ENCODE assay signal across 8 mouse cellular contexts in genomic region chr3:36521073-36522060, GRCm38 (mm10). TPM values are rescaled to one million over a fixed set of nuclear protein-coding genes. Genes with fewer than 3 reads are reported as not detected.
A peak's percentile ranks its signal among the peaks of the same experiment; 100 is the strongest.
DNase-seq lines count a peak whose midpoint lies in the region; ATAC-seq and TF ChIP-seq lines count a peak whose summit lies in the region.

TSS of gene Gm11549 (minus strand) at chr3:36521813.

- peaks cover 20% of the 10 kb centered on the region for H3K4me1 ChIP-seq in forebrain, embryonic 10.5 days
- peaks cover 8% of the 10 kb centered on the region for H3K4me1 ChIP-seq in hindbrain, embryonic 15.5 days (replicated peaks)
- H3K4me1 ChIP-seq in midbrain, embryonic 10.5 days = peaks cover 20% of the 10 kb centered on the region
- H3K4me1 ChIP-seq in lung, adult 2 months (ENCODE audit: control insufficient read depth, insufficient read depth, low read length) = peaks cover 2% of the 10 kb centered on the region

- H3K27ac ChIP-seq in forebrain, embryonic 10.5 days = peak within 1 kb of the TSS; percentile 45; the same call in 1 of the 2 replicates
- no peak within 1 kb of the TSS for H3K27ac ChIP-seq in hindbrain, embryonic 15.5 days (replicated peaks)
- peak within 1 kb of the TSS; percentile 75 for H3K27ac ChIP-seq in midbrain, embryonic 10.5 days (replicated peaks)

- peak within 1 kb of the TSS; percentile 99 for H3K4me2 ChIP-seq in hindbrain, embryonic 15.5 days

- peaks cover 51% of the 10 kb centered on the region for H3K27me3 ChIP-seq in forebrain, embryonic 10.5 days (ENCODE audit: poor library complexity, severe bottlenecking)
- peaks cover 15% of the 10 kb centered on the region for H3K27me3 ChIP-seq in hindbrain, embryonic 15.5 days
- peaks cover 52% of the 10 kb centered on the region for H3K27me3 ChIP-seq in midbrain, embryonic 10.5 days (ENCODE audit: low read depth, poor library complexity, severe bottlenecking)

- no peaks in the 10 kb centered on the region for H3K36me3 ChIP-seq in forebrain, embryonic 10.5 days (replicated peaks)
- H3K36me3 ChIP-seq in hindbrain, embryonic 15.5 days = no peaks in the 10 kb centered on the region
- H3K36me3 ChIP-seq in midbrain, embryonic 10.5 days = no peaks in the 10 kb centered on the region

- no peak for TF ChIP-seq POLR2A in lung, adult 2 months (IDR thresholded peaks at IDR 0.05; ENCODE audit: borderline replicate concordance, extremely low read depth, low read depth, low read length)

- H3K9ac ChIP-seq in hindbrain, embryonic 15.5 days = peak within 1 kb of the TSS; percentile 45

- WGBS in forebrain, embryonic 10.5 days = under 1% methylated on average over 51 of the region's 51 CpGs
- WGBS in hindbrain, embryonic 15.5 days = under 1% methylated on average over 50 of the region's 51 CpGs
- WGBS in midbrain, embryonic 10.5 days = under 1% methylated on average over 51 of the region's 51 CpGs
- 2% methylated on average over 51 of the region's 51 CpGs for WGBS in lung, adult 2 months

- no peaks in the 10 kb centered on the region for H3K9me3 ChIP-seq in forebrain, embryonic 10.5 days
- H3K9me3 ChIP-seq in hindbrain, embryonic 15.5 days = no peaks in the 10 kb centered on the region
- no peaks in the 10 kb centered on the region for H3K9me3 ChIP-seq in midbrain, embryonic 10.5 days (replicated peaks)

- ATAC-seq in hindbrain, embryonic 15.5 days (ENCODE audit: low FRiP score, low read depth) = peak; percentile 83
- ATAC-seq in megakaryocyte-erythroid progenitor cell, adult 5-6 weeks (replicated peaks; ENCODE audit: low FRiP score, low TSS enrichment, poor library complexity, severe bottlenecking) = no peak

- DNase-seq in kidney, postnatal 10 days = peak; percentile 38
- no peak for DNase-seq in kidney, adult 11 months
- peak; percentile 34 for DNase-seq in adrenal gland, postnatal 25 days
- DNase-seq in forebrain, embryonic 10.5 days (ENCODE audit: extremely low spot score, low spot score) = peak; percentile 39
- DNase-seq in midbrain, embryonic 10.5 days (ENCODE audit: low spot score) = peak; percentile 54
- no peak for DNase-seq in lung, adult 2 months

- H3K4me3 ChIP-seq in forebrain, embryonic 10.5 days = peak within 1 kb of the TSS; percentile 62
- H3K4me3 ChIP-seq in hindbrain, embryonic 15.5 days = peak within 1 kb of the TSS; percentile 61
- H3K4me3 ChIP-seq in midbrain, embryonic 10.5 days = peak within 1 kb of the TSS; percentile 67
- no peak within 1 kb of the TSS for H3K4me3 ChIP-seq in lung, adult 2 months (replicated peaks; ENCODE audit: extremely low read depth, low read depth, low read length)

- no peak for TF ChIP-seq CTCF in lung, adult 2 months (IDR thresholded peaks at IDR 0.05; ENCODE audit: insufficient read depth, low read length)

RNA-seq across cellular contexts. Expression of gene Gm11549, which starts in this region (rescaled TPM):
- total RNA-seq in adrenal gland, postnatal 25 days (2021) = not detected in 2 replicates
- polyA plus RNA-seq in forebrain, embryonic 10.5 days (2016; fragmentation: Nextera tagmentation; extraction: Ambion mirVana) = 0.25 and 0.36 TPM in 2 replicates
- polyA plus RNA-seq in hindbrain, embryonic 15.5 days (2015; fragmentation: Nextera tagmentation; extraction: Ambion mirVana) = 0.54 and 1.00 TPM in 2 replicates
- polyA plus RNA-seq in midbrain, embryonic 10.5 days (2016; fragmentation: Nextera tagmentation; extraction: Ambion mirVana) = 0.67 and 1.2 TPM in 2 replicates
- total RNA-seq in megakaryocyte-erythroid progenitor cell, adult 5-6 weeks (2014; fragmentation: Nextera tagmentation) = not detected in 2 replicates
- not detected in 2 replicates for total RNA-seq in megakaryocyte-erythroid progenitor cell, adult 5-6 weeks (2017)
- polyA plus RNA-seq in lung, adult 2 months (2012; rRNA removed) = 0.04 TPM in 1 of 2 replicates, not detected in the other

Comparison
In these comparisons a context has a peak if more than half of its experiments do, and no peak if none do; other contexts are left out.
1. DNase-seq: peak in kidney, postnatal 10 days (single experiment) and midbrain, embryonic 10.5 days (single experiment); none in kidney, adult 11 months (single experiment) and lung, adult 2 months (single experiment).
2. Peak in DNase-seq in adrenal gland, postnatal 25 days; RNA of the gene not detected or under 1 TPM.
3. Peak in DNase-seq, H3K4me3 ChIP-seq and H3K27ac ChIP-seq in forebrain, embryonic 10.5 days; RNA of the gene not detected or under 1 TPM.
4. Peak in ATAC-seq, H3K4me3 ChIP-seq, H3K9ac ChIP-seq and H3K4me2 ChIP-seq in hindbrain, embryonic 15.5 days; RNA of the gene not detected or under 1 TPM.